Mouse (Mus musculus): ENCODE measurements around the gene Art2b. TPM values are rescaled to one million over a fixed set of nuclear protein-coding genes. Genes with fewer than 3 reads are reported as not detected.

Art2b gene
- polyA plus RNA-seq (2017; shearing (Covaris generic)) = 100 to 1,000 TPM; 113 to 154 TPM

DNA sequence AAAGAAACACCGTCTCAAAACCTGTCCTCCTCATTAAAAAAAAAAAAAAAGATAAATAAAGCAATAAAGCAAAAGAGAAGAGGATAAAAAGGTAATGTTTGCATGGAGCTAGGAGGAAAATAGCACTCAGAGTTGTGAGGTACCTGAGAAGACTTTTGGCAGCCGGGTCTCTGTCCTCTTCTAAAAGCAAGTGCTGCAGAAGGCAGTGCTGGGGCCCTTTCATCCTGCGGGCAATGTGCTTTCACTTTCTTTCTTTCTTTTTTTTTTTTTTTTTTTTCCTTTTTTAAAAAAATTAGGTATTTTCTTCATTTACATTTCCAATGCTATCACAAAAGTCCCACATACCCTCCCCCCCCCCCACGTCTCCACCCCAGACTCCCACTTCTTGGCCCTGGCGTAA is at the start of gene Art2b:
Gene Art2b (minus strand): TSS at position 193 of the 400 bp plus-strand sequence.

Other genes with a start within 250 kb of the Art2b start
- 10 to 100 TPM; 87.4 to 88.8 TPM for gene Arap1, start 237.5 kb downstream of the Art2b start, polyA plus RNA-seq (2017; shearing (Covaris generic))
- 10 to 100 TPM; 42.4 to 71.9 TPM for gene Gm45837, start 174.7 kb downstream of the Art2b start, polyA plus RNA-seq (2017; shearing (Covaris generic))
- 10 to 100 TPM; 12.6 to 13.6 TPM for gene Pde2a, start 163.9 kb downstream of the Art2b start, polyA plus RNA-seq (2017; shearing (Covaris generic))
- gene Clpb, start 78.0 kb upstream of the Art2b start, polyA plus RNA-seq (2017; shearing (Covaris generic)) = 10 to 100 TPM; 20.4 to 23.3 TPM
- gene Phox2a, start 232.7 kb upstream of the Art2b start, polyA plus RNA-seq (2017; shearing (Covaris generic)) = not detected